In genomic region chr5:76287062-76287461, GRCm38 (mm10) we compare ENCODE assay signal across 23 mouse cellular contexts. TPM values are rescaled to one million over a fixed set of nuclear protein-coding genes. Genes with fewer than 3 reads are reported as not detected.
DNase-seq lines count a peak whose midpoint lies in the region; ATAC-seq and TF ChIP-seq lines count a peak whose summit lies in the region.
"Had no signal": no experiment of that assay in that cellular context is flagged by ENCODE, and none has a peak within 500 bp of the region (broad histone marks: within the 10 kb centered on the region; RNA-seq: fewer than 3 reads in every experiment).

No protein-coding gene starts in this region.

- no peak overlapping the region for H3K4me3 ChIP-seq in layer of hippocampus, adult 2 months
- no peak overlapping the region for H3K4me3 ChIP-seq in MEL (ENCODE audit: control insufficient read depth in 1 of 2, insufficient read depth in 1 of 2, low read depth in 2 of 2, low read length in 2 of 2)
- H3K4me3 ChIP-seq: embryonic facial prominence, embryonic 10.5 days; forebrain, embryonic 13.5 days; intestine, embryonic 15.5 days; limb, embryonic 13.5 days; midbrain, embryonic 12.5 days; myocyte had no signal

- TF ChIP-seq POLR2A in MEL (IDR thresholded peaks at IDR 0.05; ENCODE audit: control insufficient read depth in 1 of 2, insufficient read depth in 1 of 2, low read depth in 1 of 2, low read length in 2 of 2, poor library complexity in 1 of 2) = no peak

- peak; percentile 73 for TF ChIP-seq CTCF in layer of hippocampus, adult 2 months (conservative IDR thresholded peaks at IDR 0.05)
- peak; percentile 23 to 60 (median 37); a peak in 5 of 6 replicates for TF ChIP-seq CTCF in MEL (IDR thresholded peaks at IDR 0.05 in 2 of 3, conservative IDR thresholded peaks at IDR 0.05 in 1 of 3; ENCODE audit: control insufficient read depth in 1 of 3, insufficient read depth in 1 of 3, low read depth in 2 of 3, low read length in 3 of 3, poor library complexity in 1 of 3, severe bottlenecking in 1 of 3)

- no peak overlapping the region for H3K27ac ChIP-seq in layer of hippocampus, adult 2 months
- no peak overlapping the region for H3K27ac ChIP-seq in MEL (ENCODE audit: control insufficient read depth, low read depth, low read length)
- H3K27ac ChIP-seq: embryonic facial prominence, embryonic 10.5 days; forebrain, embryonic 13.5 days; intestine, embryonic 15.5 days; limb, embryonic 13.5 days; midbrain, embryonic 12.5 days had no signal

- H3K9ac ChIP-seq in MEL (ENCODE audit: control insufficient read depth, low read depth, low read length, poor library complexity, severe bottlenecking) = no peak overlapping the region
- H3K9ac ChIP-seq: forebrain, embryonic 13.5 days; intestine, embryonic 15.5 days; limb, embryonic 13.5 days; midbrain, embryonic 12.5 days had no signal

- peak; percentile 53 for ATAC-seq in CD4-positive, CD25-positive, alpha-beta regulatory T cell, adult 4 months
- ATAC-seq: forebrain, embryonic 13.5 days; intestine, embryonic 15.5 days had no signal

- no peaks in the 10 kb centered on the region for H3K27me3 ChIP-seq in MEL (ENCODE audit: control insufficient read depth in 1 of 2, insufficient read depth in 2 of 2, low read length in 2 of 2)
- H3K27me3 ChIP-seq in splenic B cell, adult 2 months (ENCODE audit: control insufficient read depth, insufficient read depth, low read length, poor library complexity, severe bottlenecking) = no peaks in the 10 kb centered on the region
- H3K27me3 ChIP-seq: forebrain, embryonic 13.5 days; intestine, embryonic 15.5 days; limb, embryonic 13.5 days; midbrain, embryonic 12.5 days had no signal

- no peak for TF ChIP-seq EP300 in MEL (IDR thresholded peaks at IDR 0.05; ENCODE audit: low read depth in 1 of 2, low read length in 2 of 2)

- peaks cover 4% of the 10 kb centered on the region for H3K79me2 ChIP-seq in MEL (ENCODE audit: control insufficient read depth, insufficient read depth, low read length, poor library complexity)

- H3K4me1 ChIP-seq in MEL (ENCODE audit: control insufficient read depth in 1 of 2, insufficient read depth in 2 of 2, low read length in 2 of 2) = peaks cover 22 to 29% of the 10 kb centered on the region in 2 experiments
- H3K4me1 ChIP-seq: embryonic facial prominence, embryonic 10.5 days had no signal

- H3K9me3 ChIP-seq in MEL (replicated peaks; ENCODE audit: insufficient read depth, low read length) = no peaks in the 10 kb centered on the region
- H3K9me3 ChIP-seq: embryonic facial prominence, embryonic 10.5 days; forebrain, embryonic 13.5 days; intestine, embryonic 15.5 days; limb, embryonic 13.5 days; midbrain, embryonic 12.5 days had no signal

- peak; percentile 37 for TF ChIP-seq RAD21 in MEL (IDR thresholded peaks at IDR 0.05; ENCODE audit: low read depth, low read length)

- peaks cover 0 to 35% of the 10 kb centered on the region in 2 experiments; a peak in 2 of 4 replicates for H3K36me3 ChIP-seq in MEL (ENCODE audit: control insufficient read depth in 1 of 2, insufficient read depth in 2 of 2, low read length in 2 of 2)
- 0 out of 2 replicates have a peak, but pooled peaks cover 1% of the 10 kb centered on the region for H3K36me3 ChIP-seq in splenic B cell, adult 2 months (ENCODE audit: control insufficient read depth, insufficient read depth, low read length, poor library complexity, severe bottlenecking)
- H3K36me3 ChIP-seq: intestine, embryonic 15.5 days; limb, embryonic 13.5 days; midbrain, embryonic 12.5 days had no signal

- DNase-seq in layer of hippocampus, adult 2 months (ENCODE audit: low spot score in 2 of 2) = no peak
- no peak for DNase-seq in layer of hippocampus, adult 9-11 months
- peak; percentile 57 for DNase-seq in MEL (ENCODE audit: low read depth, low spot score)
- peak; percentile 21 for DNase-seq in splenic B cell, adult 2 months (ENCODE audit: low read depth, low spot score)
- DNase-seq in adrenal gland, postnatal 4 days (ENCODE audit: low spot score in 2 of 2) = no peak
- no peak for DNase-seq in cerebellum, adult 18-20 months
- DNase-seq: adrenal gland, adult 2 months; cerebellum, adult 11-12 months; heart, adult 11 months; kidney, postnatal 10 days; lung, adult 18-20 months; retina, postnatal 1 day; thymus, adult 18-20 months had no signal

TF ChIP-seq in MEL, 35 proteins besides CTCF, POLR2A, EP300 and RAD21:
- TF ChIP-seq JUND (IDR thresholded peaks at IDR 0.05; ENCODE audit: low read depth, low read length) (no peak), SMC3 (IDR thresholded peaks at IDR 0.05; ENCODE audit: low read depth, low read length) (peak; percentile 49)

RNA-seq across cellular contexts. Expression of gene Clock, which starts 17.5 kb away (rescaled TPM):
- 10 to 100 TPM; 49.5 to 51.9 TPM for total RNA-seq in layer of hippocampus, adult 2 months (2021)
- 10 to 100 TPM; 15.9 to 19.1 TPM for polyA plus RNA-seq in CD4-positive, CD25-positive, alpha-beta regulatory T cell, adult 4 months (2017; shearing (Covaris generic))
- total RNA-seq in MEL (2012; rRNA removed) = 4.1 and 4.5 TPM in 2 replicates
- 10 to 100 TPM in 1 of 2 experiments, 1 to 10 TPM in 1; 6.3 to 77.5 TPM for polyA plus RNA-seq in MEL (2012; ENCODE audit: insufficient read depth in 1 of 2, insufficient read length in 2 of 2, low read depth in 1 of 2, low replicate concordance in 2 of 2, missing spikeins in 1 of 2)
- 10 to 100 TPM; 33.9 to 36.6 TPM for total RNA-seq in adrenal gland, postnatal 4 days (2021)

RNA-seq across cellular contexts. Expression of gene Pdcl2, which starts 43.9 kb away (rescaled TPM):
- not detected for total RNA-seq in layer of hippocampus, adult 2 months (2021)
- polyA plus RNA-seq in CD4-positive, CD25-positive, alpha-beta regulatory T cell, adult 4 months (2017; shearing (Covaris generic)) = not detected
- total RNA-seq in MEL (2012; rRNA removed) = not detected in 2 replicates
- polyA plus RNA-seq in MEL (2012; ENCODE audit: insufficient read depth in 1 of 2, insufficient read length in 2 of 2, low read depth in 1 of 2, low replicate concordance in 2 of 2, missing spikeins in 1 of 2) = not detected
- not detected for total RNA-seq in adrenal gland, postnatal 4 days (2021)
- total RNA-seq: adrenal gland, adult 2 months had no signal
- polyA plus RNA-seq: adrenal gland, adult 2 months; brain, embryonic 14.5 days; embryonic facial prominence, embryonic 10.5 days; forebrain, embryonic 13.5 days; heart, embryonic 16.5 days; hindbrain, embryonic 11.5 days; intestine, embryonic 15.5 days; limb, embryonic 13.5 days; midbrain, embryonic 12.5 days; myocyte had no signal

Comparison
In these comparisons a context has a peak if more than half of its experiments do, and no peak if none do; other contexts are left out.
1. DNase-seq: peak in MEL (single experiment) and splenic B cell, adult 2 months (single experiment); none in layer of hippocampus, adult 2 months (0 of 2), layer of hippocampus, adult 9-11 months (single experiment), adrenal gland, postnatal 4 days (0 of 2) and cerebellum, adult 18-20 months (0 of 2).